Mouse (Mus musculus) cortical plate, adult 2 months (tissue): ENCODE results near the gene Slco1a6.

Source experiments
- CTCF ChIP-seq: fragments of 200-500 bp; IDR thresholded peaks from 2 replicates; pipeline ENCODE4 v1.5.1; 2011; ENCODE audit warnings: mild to moderate bottlenecking, control low read depth, low read length; ENCODE audit not compliant: insufficient read depth; ENCODE audit errors: extremely low read depth
- POLR2A ChIP-seq: fragments of 200-500 bp; IDR thresholded peaks from 2 replicates; pipeline ENCODE4 v1.6.1; 2011; ENCODE audit warnings: mild to moderate bottlenecking, low read length, control low read depth; ENCODE audit not compliant: insufficient read depth; ENCODE audit errors: extremely low read depth

DNA sequence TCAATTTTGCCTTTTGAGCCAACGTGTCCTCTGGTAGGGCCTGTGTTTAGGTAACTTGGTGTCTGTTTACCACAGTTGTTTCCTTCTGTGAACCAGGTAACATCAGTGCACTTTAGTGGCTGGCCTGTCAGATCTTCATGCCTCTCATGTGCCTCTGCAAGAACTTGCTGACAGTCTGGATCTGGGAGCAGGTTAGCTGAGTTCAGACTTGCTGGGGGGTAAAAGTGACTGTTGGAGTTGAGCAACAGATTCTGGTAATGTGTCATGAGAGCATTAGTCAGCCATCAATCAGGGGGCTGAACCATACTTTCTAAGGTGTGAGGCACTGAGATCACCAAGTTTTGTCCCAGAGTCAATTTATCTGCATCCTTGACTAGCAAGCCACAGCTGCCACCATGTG lies 16.4 kb downstream of the Slco1a6 start:
- TF ChIP-seq CTCF (no peak), POLR2A (no peak)
